Mouse (Mus musculus) ES-E14 (cell line): ENCODE measurements around the gene Hcfc1. TPM values are rescaled to one million over a fixed set of nuclear protein-coding genes. Genes with fewer than 3 reads are reported as not detected.

ENCODE experiments used
- DNase-seq: peaks from one replicate; pipeline ENCODE4 v3.0.0-alpha.2; 2013; ENCODE audit warnings: low read depth, low spot score
- H3K27ac ChIP-seq: 2 replicates; pipeline ENCODE4 v1.5.1; 2012; ENCODE audit warnings: low read depth, mild to moderate bottlenecking, low read length, moderate library complexity, mixed read lengths; ENCODE audit not compliant: poor library complexity, insufficient read depth, severe bottlenecking
- H3K36me3 ChIP-seq: 2 replicates; pipeline ENCODE4 v1.6.1; 2012; ENCODE audit warnings: mild to moderate bottlenecking, low read length, moderate library complexity, mixed read lengths; ENCODE audit not compliant: control insufficient read depth, poor library complexity, insufficient read depth, severe bottlenecking
- H3K4me1 ChIP-seq, 2 experiments: fragments of 150-350 bp in 1 of 2; sonication (generic) in 1 of 2; 2 replicates each; pipeline ENCODE4 v1.6.1; 2012; ENCODE audit warnings: low read length in 2 of 2, mild to moderate bottlenecking in 1 of 2, mixed read lengths in 1 of 2; ENCODE audit not compliant: control insufficient read depth in 2 of 2, insufficient read depth in 2 of 2, poor library complexity in 1 of 2
- H3K4me3 ChIP-seq, 2 experiments: fragments of 150-350 bp in 1 of 2; sonication (generic) in 1 of 2; 2 replicates each; pipeline ENCODE4 v1.5.1; 2012; ENCODE audit warnings: low read length in 2 of 2, low read depth in 1 of 2, mild to moderate bottlenecking in 1 of 2, mixed read lengths in 1 of 2; ENCODE audit not compliant: insufficient read depth in 1 of 2, poor library complexity in 1 of 2, severe bottlenecking in 1 of 2
- H3K9ac ChIP-seq: 2 replicates; pipeline ENCODE4 v1.6.1; 2012; ENCODE audit warnings: low read depth, mild to moderate bottlenecking, low read length, mixed read lengths; ENCODE audit not compliant: poor library complexity, insufficient read depth, severe bottlenecking
- H3K9me3 ChIP-seq: fragments of 150-350 bp; sonication (generic); 2 replicates; pipeline ENCODE4 v1.6.1; 2012; ENCODE audit warnings: low read depth, mild to moderate bottlenecking, low read length; ENCODE audit not compliant: control insufficient read depth, insufficient read depth
- CHD2 ChIP-seq: IDR thresholded peaks from 2 replicates; pipeline ENCODE4 v1.6.1; 2014; ENCODE audit warnings: mild to moderate bottlenecking, low read depth, low read length, inconsistent platforms
- HCFC1 ChIP-seq: IDR thresholded peaks from 2 replicates; pipeline ENCODE4 v1.6.1; 2012; ENCODE audit warnings: low read length, inconsistent platforms, borderline replicate concordance; ENCODE audit not compliant: insufficient read depth
- MAFK ChIP-seq: IDR thresholded peaks from 2 replicates; pipeline ENCODE4 v1.6.1; 2014; ENCODE audit warnings: mild to moderate bottlenecking, low read depth, low read length, inconsistent platforms; ENCODE audit not compliant: insufficient read depth
- ZC3H11A ChIP-seq: IDR thresholded peaks from 2 replicates; pipeline ENCODE4 v1.6.1; 2012; ENCODE audit warnings: low read depth, mild to moderate bottlenecking, inconsistent platforms, low read length, borderline replicate concordance
- ZNF384 ChIP-seq: IDR thresholded peaks from 2 replicates; pipeline ENCODE4 v1.6.1; 2012; ENCODE audit warnings: low read depth, low read length, inconsistent platforms
- in situ Hi-C, 2 experiments: fragments of 600-800 bp; cut with MboI; formaldehyde crosslinking; loops; one replicate each; pipeline ENCODE4 v1.15.1; 2025; ENCODE audit warnings: low sequenced_read_pairs in 2 of 2, inconsistent platforms in 1 of 2; ENCODE audit not compliant: unreplicated experiment in 2 of 2
- total RNA-seq: library from RNA; depleted of rRNA; stranded (reverse); fragments of 300-350 nt; gene quantifications from 2 replicates; pipeline ENCODE4 v1.2.3, GENCODE M21; 2012

The Hcfc1 gene
- total RNA-seq, 1 experiment = 95.7 TPM

GRCm38 (mm10) chrX:73952603-73953002 is 13.6 kb downstream of the Hcfc1 start:
- in situ Hi-C loops = loop anchor here in 1 of 2 experiments (25.0 kb wide), 1 partner anchor 285 kb away; the partner anchor contains the start of gene Flna
- Histone ChIP-seq H3K36me3 (peaks cover 81% of the 10 kb centered on the region), H3K4me3 (no peak overlapping the region), H3K9me3 (no peaks in the 10 kb centered on the region), H3K4me1 (peaks cover 0 to 3% of the 10 kb centered on the region in 2 experiments; a peak in 1 of 4 replicates), H3K9ac (no peak overlapping the region), H3K27ac (no peak overlapping the region)
- DNase-seq = no peak
- no peak for TF ChIP-seq MAFK
- TF ChIP-seq ZC3H11A = no peak
- no peak for TF ChIP-seq HCFC1
- TF ChIP-seq CHD2 = no peak
- TF ChIP-seq ZNF384 = no peak

- DNase-seq = no peak
- Histone ChIP-seq H3K4me1 (peaks cover 0 to 3% of the 10 kb centered on the region in 2 experiments; a peak in 1 of 4 replicates), H3K4me3 (no peak overlapping the region), H3K36me3 (peaks cover 86% of the 10 kb centered on the region), H3K27ac (no peak overlapping the region), H3K9ac (no peak overlapping the region), H3K9me3 (no peaks in the 10 kb centered on the region)
- in situ Hi-C loops = no loop called here
- TF ChIP-seq ZNF384 (no peak), MAFK (no peak), ZC3H11A (no peak), HCFC1 (no peak), CHD2 (no peak)
These were observed 16.8 kb downstream of the Hcfc1 start for GRCm38 (mm10) chrX:73949341-73949740.

- H3K9ac ChIP-seq = no peak overlapping the region
- H3K36me3 ChIP-seq = peaks cover 87% of the 10 kb centered on the region
- H3K9me3 ChIP-seq = no peaks in the 10 kb centered on the region
- H3K4me1 ChIP-seq = peaks cover 0 to 3% of the 10 kb centered on the region in 2 experiments; a peak in 1 of 4 replicates
- DNase-seq = peak; percentile 41
- no peak overlapping the region for H3K27ac ChIP-seq
- no peak overlapping the region for H3K4me3 ChIP-seq
- in situ Hi-C loops = no loop called here
- TF ChIP-seq ZC3H11A = no peak
- no peak for TF ChIP-seq CHD2
- TF ChIP-seq ZNF384 = no peak
- no peak for TF ChIP-seq MAFK
- no peak for TF ChIP-seq HCFC1
These were observed 17.5 kb downstream of the Hcfc1 start for GRCm38 (mm10) chrX:73948647-73949046.

- Histone ChIP-seq H3K4me1 (peaks cover 0 to 3% of the 10 kb centered on the region in 2 experiments; a peak in 1 of 4 replicates), H3K36me3 (peaks cover 80% of the 10 kb centered on the region), H3K4me3 (no peak overlapping the region), H3K9me3 (no peaks in the 10 kb centered on the region), H3K9ac (no peak overlapping the region), H3K27ac (no peak overlapping the region)
- in situ Hi-C loops = no loop called here
- no peak for TF ChIP-seq ZNF384
- TF ChIP-seq MAFK = no peak
- no peak for DNase-seq
These were observed 19.3 kb downstream of the Hcfc1 start for GRCm38 (mm10) chrX:73946896-73947295.

- Histone ChIP-seq H3K4me3 (no peak overlapping the region), H3K9ac (no peak overlapping the region), H3K4me1 (no peaks in the 10 kb centered on the region), H3K36me3 (peaks cover 41% of the 10 kb centered on the region), H3K9me3 (no peaks in the 10 kb centered on the region), H3K27ac (no peak overlapping the region)
- in situ Hi-C loops = no loop called here
- TF ChIP-seq MAFK (no peak), ZNF384 (no peak), HCFC1 (no peak), CHD2 (no peak), ZC3H11A (no peak)
- DNase-seq = no peak
These were observed 23.9 kb downstream of the Hcfc1 start for GRCm38 (mm10) chrX:73942294-73942693.
